Mouse (Mus musculus) embryonic facial prominence, embryonic 11.5 days (tissue): ENCODE results near the gene Abcg4. TPM values are rescaled to one million over a fixed set of nuclear protein-coding genes. Genes with fewer than 3 reads are reported as not detected.
A peak's percentile ranks its signal among the peaks of the same experiment; 100 is the strongest.

Source experiments
- ATAC-seq: fragments of 200-750 bp; cut with Nextera tagmentation; replicated peaks from 2 replicates; pipeline ENCODE4 v1.8.0; 2017; ENCODE audit warnings: low read depth; ENCODE audit not compliant: insufficient number of reproducible peaks, low FRiP score, low TSS enrichment
- DNase-seq: peaks from one replicate; pipeline ENCODE4 v3.0.0-alpha.2; 2015; ENCODE audit warnings: low spot score
- H3K27ac ChIP-seq: fragments of 300-500 bp; sonication (generic); replicated peaks from 2 replicates; pipeline ENCODE4 v1.5.1; 2014; ENCODE audit warnings: mild to moderate bottlenecking, low read depth, low read length, control low read depth
- H3K27me3 ChIP-seq: fragments of 300-500 bp; sonication (generic); 2 replicates; pipeline ENCODE4 v1.6.1; 2014; ENCODE audit warnings: mild to moderate bottlenecking, low read length, moderate library complexity, mixed read lengths; ENCODE audit not compliant: control insufficient read depth, insufficient read depth
- H3K36me3 ChIP-seq: fragments of 300-500 bp; sonication (generic); replicated peaks from 2 replicates; pipeline ENCODE4 v1.6.1; 2014; ENCODE audit warnings: low read depth, mild to moderate bottlenecking, low read length, moderate library complexity, mixed read lengths; ENCODE audit not compliant: control insufficient read depth, insufficient read depth
- H3K4me1 ChIP-seq: fragments of 300-500 bp; sonication (generic); 2 replicates; pipeline ENCODE4 v1.6.1; 2014; ENCODE audit warnings: low read length, mixed read lengths; ENCODE audit not compliant: control insufficient read depth, insufficient read depth
- H3K4me2 ChIP-seq: fragments of 300-500 bp; sonication (generic); 2 replicates; pipeline ENCODE4 v1.6.1; 2014; ENCODE audit warnings: low read depth, mild to moderate bottlenecking, control low read depth, low read length, moderate library complexity
- H3K4me3 ChIP-seq: fragments of 300-500 bp; sonication (generic); 2 replicates; pipeline ENCODE4 v1.5.1; 2014; ENCODE audit warnings: low read depth, low read length, control low read depth
- H3K9ac ChIP-seq: fragments of 300-500 bp; sonication (generic); replicated peaks from 2 replicates; pipeline ENCODE4 v1.6.1; 2014; ENCODE audit warnings: mild to moderate bottlenecking, control low read depth, low read length
- H3K9me3 ChIP-seq: fragments of 300-500 bp; sonication (generic); replicated peaks from 2 replicates; pipeline ENCODE4 v1.6.1; 2016; ENCODE audit warnings: mild to moderate bottlenecking, low read length, inconsistent platforms, mixed read lengths; ENCODE audit not compliant: control insufficient read depth
- WGBS: fragments of 180-500 bp; shearing (Covaris S2); extraction: QIAGEN DNeasy Blood & Tissue Kit; methylation state at CpG from one replicate; pipeline ENCODE4 v1.1.7; 2014; 5-methylcytosine and 5-hydroxymethylcytosine counted together
- polyA plus RNA-seq: library from polyadenylated mRNA; unstranded; fragments of >200 nt; fragmentation: Nextera tagmentation; extraction: Ambion mirVana; gene quantifications from 2 replicates; pipeline ENCODE4 v1.2.1, GENCODE M21; 2014

Abcg4 gene
- polyA plus RNA-seq, 1 experiment from 2014 or later, result 1.6 TPM

- 84% methylated on average over 14 of the region's 14 CpGs for WGBS
- no peaks in the 10 kb centered on the region for H3K36me3 ChIP-seq
- no peaks in the 10 kb centered on the region for H3K9me3 ChIP-seq
- H3K27me3 ChIP-seq, result no peaks in the 10 kb centered on the region
- no peak overlapping the region for H3K4me2 ChIP-seq
- ATAC-seq (no peak), DNase-seq (no peak)
- H3K27ac ChIP-seq, result no peak overlapping the region
- H3K9ac ChIP-seq, result no peak overlapping the region
- H3K4me3 ChIP-seq, result no peak overlapping the region
- no peaks in the 10 kb centered on the region for H3K4me1 ChIP-seq
These were observed 27.0 kb downstream of the Abcg4 start for GRCm38 (mm10) chr9:44261388-44261787.

- Histone ChIP-seq H3K36me3 (no peaks in the 10 kb centered on the region), H3K9ac (no peak overlapping the region), H3K4me2 (no peak overlapping the region), H3K9me3 (no peaks in the 10 kb centered on the region), H3K27me3 (no peaks in the 10 kb centered on the region), H3K4me1 (peaks cover 2% of the 10 kb centered on the region; the same call in 1 of the 2 replicates), H3K27ac (no peak overlapping the region), H3K4me3 (no peak overlapping the region)
- WGBS, result 78% methylated on average over 10 of the region's 10 CpGs
- ATAC-seq (no peak), DNase-seq (no peak)
These were observed 29.4 kb downstream of the Abcg4 start for GRCm38 (mm10) chr9:44259014-44259413.

GRCm38 (mm10) chr9:44256213-44256612, 32.2 kb downstream of the Abcg4 start:
- H3K4me1 ChIP-seq, result peaks cover 2% of the 10 kb centered on the region; the same call in 1 of the 2 replicates
- no peak overlapping the region for H3K9ac ChIP-seq
- H3K36me3 ChIP-seq, result no peaks in the 10 kb centered on the region
- no peak overlapping the region for H3K4me2 ChIP-seq
- no peak overlapping the region for H3K27ac ChIP-seq
- DNase-seq, result no peak
- no peak overlapping the region for H3K4me3 ChIP-seq
- H3K27me3 ChIP-seq, result no peaks in the 10 kb centered on the region
- 85% methylated on average over 8 of the region's 8 CpGs for WGBS
- ATAC-seq, result no peak
- no peaks in the 10 kb centered on the region for H3K9me3 ChIP-seq

DNA sequence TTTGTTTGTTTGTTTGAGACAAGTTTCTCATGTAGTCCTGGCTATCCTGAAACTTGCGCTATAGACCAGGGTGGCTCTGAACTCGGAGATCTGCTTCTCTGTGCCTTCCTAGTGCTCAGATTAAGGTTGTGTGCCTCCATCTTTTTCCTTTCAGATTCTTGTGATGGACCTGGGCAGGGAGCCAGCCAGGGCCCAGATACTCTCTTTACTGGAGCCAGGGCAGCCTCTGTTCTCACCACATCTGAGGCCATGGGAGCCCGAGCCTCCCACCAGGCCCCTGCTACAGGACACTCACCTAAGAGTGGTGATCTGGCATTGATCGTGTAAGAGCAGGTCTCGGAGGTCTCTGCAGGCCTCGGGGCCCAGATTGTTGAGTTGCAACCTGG, 33.3 kb downstream of the Abcg4 start:
- WGBS, result 60% methylated on average over 6 of the region's 6 CpGs
- ATAC-seq (no peak), DNase-seq (no peak)
- Histone ChIP-seq H3K9ac (no peak overlapping the region), H3K9me3 (no peaks in the 10 kb centered on the region), H3K27me3 (no peaks in the 10 kb centered on the region), H3K4me1 (peaks cover 2% of the 10 kb centered on the region; the same call in 1 of the 2 replicates), H3K4me2 (no peak overlapping the region), H3K4me3 (no peak overlapping the region), H3K36me3 (no peaks in the 10 kb centered on the region), H3K27ac (no peak overlapping the region)

DNA sequence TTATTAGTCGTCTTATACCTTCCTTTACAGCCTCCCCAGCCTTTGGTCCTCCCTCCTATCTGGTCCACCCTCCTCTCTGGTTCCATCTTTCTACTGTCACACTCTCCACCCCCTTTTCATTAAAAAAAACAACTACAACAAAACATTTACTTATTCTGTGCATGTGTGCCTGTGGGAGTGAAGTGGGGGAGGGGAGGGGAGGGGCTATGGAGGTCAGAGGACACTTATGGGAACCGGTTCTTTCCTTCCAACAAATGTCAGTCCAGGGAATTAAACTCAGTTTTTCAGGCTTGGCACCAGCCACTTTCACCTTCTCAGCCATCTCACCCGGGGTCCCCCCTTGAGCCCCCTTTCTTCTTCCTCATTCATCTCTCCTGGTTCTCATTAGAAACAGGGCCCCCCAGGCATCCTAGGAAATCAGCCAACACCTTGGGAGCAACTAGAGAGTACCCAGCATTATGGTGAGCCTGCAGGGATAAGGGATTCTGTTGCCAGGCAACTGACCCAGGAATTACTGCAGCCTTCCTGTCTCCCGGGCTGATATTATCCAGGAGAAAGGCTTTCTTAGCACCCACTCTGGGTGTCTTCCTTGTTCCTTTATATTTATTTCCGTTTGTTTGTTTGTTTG, 33.8 kb downstream of the Abcg4 start:
- ATAC-seq (no peak), DNase-seq (peak; percentile 41)
- Histone ChIP-seq H3K27ac (no peak overlapping the region), H3K4me2 (no peak overlapping the region), H3K27me3 (no peaks in the 10 kb centered on the region), H3K9ac (no peak overlapping the region), H3K4me3 (no peak overlapping the region), H3K36me3 (no peaks in the 10 kb centered on the region), H3K9me3 (no peaks in the 10 kb centered on the region), H3K4me1 (peaks cover 2% of the 10 kb centered on the region; the same call in 1 of the 2 replicates)
- WGBS, result 5% methylated on average over 5 of the region's 5 CpGs

- H3K4me3 ChIP-seq, result no peak overlapping the region
- H3K27ac ChIP-seq, result no peak overlapping the region
- peaks cover 2% of the 10 kb centered on the region; the same call in 1 of the 2 replicates for H3K4me1 ChIP-seq
- ATAC-seq (no peak), DNase-seq (no peak)
- H3K4me2 ChIP-seq, result no peak overlapping the region
- H3K27me3 ChIP-seq, result no peaks in the 10 kb centered on the region
- WGBS, result 81% methylated on average over 6 of the region's 6 CpGs
- H3K9ac ChIP-seq, result no peak overlapping the region
- no peaks in the 10 kb centered on the region for H3K9me3 ChIP-seq
- H3K36me3 ChIP-seq, result no peaks in the 10 kb centered on the region
These were observed 35.0 kb downstream of the Abcg4 start for GRCm38 (mm10) chr9:44253441-44253840.

DNA sequence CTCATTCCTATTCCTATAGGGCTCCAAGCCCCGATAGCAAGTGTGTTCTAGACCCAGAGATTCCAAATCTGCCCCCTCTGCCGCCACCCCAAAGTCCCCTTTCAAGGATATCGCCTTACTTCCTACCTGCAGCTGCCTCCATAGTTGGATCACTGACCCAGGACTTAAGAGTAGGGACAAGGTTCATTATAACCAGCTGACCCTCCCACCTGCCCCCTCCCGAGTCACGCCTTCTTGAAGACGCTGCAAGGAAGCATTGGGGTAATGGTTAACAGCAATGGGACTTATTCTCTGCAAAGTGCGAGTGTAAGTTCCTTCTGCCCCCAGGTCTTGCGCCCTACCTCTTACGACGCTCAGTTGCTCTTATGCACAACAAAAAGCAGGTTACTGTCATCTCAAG, 37.1 kb downstream of the Abcg4 start, which contains the start of gene Pdzd3:
Gene Pdzd3, minus strand, starts transcription at position 158 of the 400 bp plus-strand sequence.
- Histone ChIP-seq H3K9ac (no peak within 1 kb of the TSS), H3K4me2 (no peak within 1 kb of the TSS), H3K36me3 (no peaks in the 10 kb centered on the region), H3K4me3 (no peak within 1 kb of the TSS), H3K4me1 (peaks cover 2% of the 10 kb centered on the region; the same call in 1 of the 2 replicates), H3K9me3 (no peaks in the 10 kb centered on the region), H3K27ac (no peak within 1 kb of the TSS), H3K27me3 (no peaks in the 10 kb centered on the region)
- DNase-seq (no peak), ATAC-seq (no peak)
- WGBS, result 84% methylated on average over 10 of the region's 10 CpGs

- no peak overlapping the region for H3K27ac ChIP-seq
- DNase-seq, result no peak
- no peak overlapping the region for H3K4me2 ChIP-seq
- H3K4me1 ChIP-seq, result peaks cover 2% of the 10 kb centered on the region; the same call in 1 of the 2 replicates
- WGBS, result 49% methylated on average over 4 of the region's 4 CpGs
- H3K9me3 ChIP-seq, result no peaks in the 10 kb centered on the region
- no peak overlapping the region for H3K9ac ChIP-seq
- no peak for ATAC-seq
- no peaks in the 10 kb centered on the region for H3K36me3 ChIP-seq
- no peaks in the 10 kb centered on the region for H3K27me3 ChIP-seq
- H3K4me3 ChIP-seq, result no peak overlapping the region
These were observed 38.0 kb downstream of the Abcg4 start for GRCm38 (mm10) chr9:44250445-44250844.
